Mouse (Mus musculus): ENCODE measurements at regions not wholly inside any gene's neighbourhood (a gene's known extent, or its start where the extent isn't known, plus 50 kb on each side); places are given as distances from the start of the nearest gene placed in this dataset.

- no peaks in the 10 kb centered on the region for H3K27me3 ChIP-seq (replicated peaks; ENCODE audit: control insufficient read depth, insufficient read depth, low read length)
- no peak for DNase-seq
- WGBS: 88% methylated on average over 7 of the region's 7 CpGs
- TF ChIP-seq POLR2A (IDR thresholded peaks at IDR 0.05; ENCODE audit: low read depth, low read length) (no peak), CTCF (conservative IDR thresholded peaks at IDR 0.05; ENCODE audit: insufficient read depth, insufficient read length, low read depth, low read length) (no peak)
- no peaks in the 10 kb centered on the region for H3K4me1 ChIP-seq (ENCODE audit: control insufficient read depth, insufficient read depth, low read length)
- no peak overlapping the region for H3K4me3 ChIP-seq (ENCODE audit: insufficient read depth, low read depth, low read length)
- no peak overlapping the region for H3K27ac ChIP-seq (ENCODE audit: insufficient read depth, low read depth, low read length)
- H3K36me3 ChIP-seq (ENCODE audit: control insufficient read depth, insufficient read depth, low read length): no peaks in the 10 kb centered on the region
These were observed 367.9 kb downstream of the Pbx1 start for GRCm38 (mm10) chr1:168064065-168064664.

GRCm38 (mm10) chr1:168065598-168066041 lies 366.4 kb downstream of the Pbx1 start:
- Histone ChIP-seq H3K4me1 (ENCODE audit: control insufficient read depth, insufficient read depth, low read length) (no peaks in the 10 kb centered on the region), H3K27ac (ENCODE audit: insufficient read depth, low read depth, low read length) (no peak overlapping the region), H3K27me3 (replicated peaks; ENCODE audit: control insufficient read depth, insufficient read depth, low read length) (no peaks in the 10 kb centered on the region), H3K36me3 (ENCODE audit: control insufficient read depth, insufficient read depth, low read length) (no peaks in the 10 kb centered on the region), H3K4me3 (ENCODE audit: insufficient read depth, low read depth, low read length) (no peak overlapping the region)
- no peak for DNase-seq
- WGBS: 61% methylated on average over 6 of the region's 6 CpGs
- TF ChIP-seq CTCF (conservative IDR thresholded peaks at IDR 0.05; ENCODE audit: insufficient read depth, insufficient read length, low read depth, low read length): no peak
- no peak for TF ChIP-seq POLR2A (IDR thresholded peaks at IDR 0.05; ENCODE audit: low read depth, low read length)

- Histone ChIP-seq H3K4me3 (ENCODE audit: insufficient read depth, low read depth, low read length) (no peak overlapping the region), H3K36me3 (ENCODE audit: control insufficient read depth, insufficient read depth, low read length) (no peaks in the 10 kb centered on the region), H3K4me1 (ENCODE audit: control insufficient read depth, insufficient read depth, low read length) (no peaks in the 10 kb centered on the region), H3K27ac (ENCODE audit: insufficient read depth, low read depth, low read length) (no peak overlapping the region), H3K27me3 (replicated peaks; ENCODE audit: control insufficient read depth, insufficient read depth, low read length) (no peaks in the 10 kb centered on the region)
- whole genome bisulfite sequencing: 78% methylated on average over 6 of the region's 6 CpGs
- TF ChIP-seq CTCF (conservative IDR thresholded peaks at IDR 0.05; ENCODE audit: insufficient read depth, insufficient read length, low read depth, low read length): no peak
- no peak for TF ChIP-seq POLR2A (IDR thresholded peaks at IDR 0.05; ENCODE audit: low read depth, low read length)
- DNase-seq: peak; percentile 7
These were observed 365.3 kb downstream of the Pbx1 start for GRCm38 (mm10) chr1:168066810-168067209.

- Histone ChIP-seq H3K27ac (ENCODE audit: insufficient read depth, low read depth, low read length) (no peak overlapping the region), H3K36me3 (ENCODE audit: control insufficient read depth, insufficient read depth, low read length) (no peaks in the 10 kb centered on the region), H3K4me3 (ENCODE audit: insufficient read depth, low read depth, low read length) (no peak overlapping the region), H3K4me1 (ENCODE audit: control insufficient read depth, insufficient read depth, low read length) (no peaks in the 10 kb centered on the region), H3K27me3 (replicated peaks; ENCODE audit: control insufficient read depth, insufficient read depth, low read length) (no peaks in the 10 kb centered on the region)
- DNase-seq: no peak
- TF ChIP-seq CTCF (conservative IDR thresholded peaks at IDR 0.05; ENCODE audit: insufficient read depth, insufficient read length, low read depth, low read length): no peak
- TF ChIP-seq POLR2A (IDR thresholded peaks at IDR 0.05; ENCODE audit: low read depth, low read length): no peak
- 68% methylated on average over 9 of the region's 9 CpGs for WGBS
These were observed 363.8 kb downstream of the Pbx1 start for GRCm38 (mm10) chr1:168068003-168068919.

GRCm38 (mm10) chr1:168068920-168069590 lies 363.0 kb downstream of the Pbx1 start:
- TF ChIP-seq POLR2A (IDR thresholded peaks at IDR 0.05; ENCODE audit: low read depth, low read length) (no peak), CTCF (conservative IDR thresholded peaks at IDR 0.05; ENCODE audit: insufficient read depth, insufficient read length, low read depth, low read length) (no peak)
- Histone ChIP-seq H3K27ac (ENCODE audit: insufficient read depth, low read depth, low read length) (no peak overlapping the region), H3K4me1 (ENCODE audit: control insufficient read depth, insufficient read depth, low read length) (no peaks in the 10 kb centered on the region), H3K4me3 (ENCODE audit: insufficient read depth, low read depth, low read length) (no peak overlapping the region), H3K27me3 (replicated peaks; ENCODE audit: control insufficient read depth, insufficient read depth, low read length) (no peaks in the 10 kb centered on the region), H3K36me3 (ENCODE audit: control insufficient read depth, insufficient read depth, low read length) (no peaks in the 10 kb centered on the region)
- 92% methylated on average over 1 of the region's 1 CpGs for WGBS
- no peak for DNase-seq

All from kidney, adult 2 months (tissue).